Mouse (Mus musculus): ENCODE measurements around the gene Dlg2. TPM values are rescaled to one million over a fixed set of nuclear protein-coding genes. Genes with fewer than 3 reads are reported as not detected.

The Dlg2 gene
- polyA plus RNA-seq, 1 experiment, result 2.1 TPM

DNA sequence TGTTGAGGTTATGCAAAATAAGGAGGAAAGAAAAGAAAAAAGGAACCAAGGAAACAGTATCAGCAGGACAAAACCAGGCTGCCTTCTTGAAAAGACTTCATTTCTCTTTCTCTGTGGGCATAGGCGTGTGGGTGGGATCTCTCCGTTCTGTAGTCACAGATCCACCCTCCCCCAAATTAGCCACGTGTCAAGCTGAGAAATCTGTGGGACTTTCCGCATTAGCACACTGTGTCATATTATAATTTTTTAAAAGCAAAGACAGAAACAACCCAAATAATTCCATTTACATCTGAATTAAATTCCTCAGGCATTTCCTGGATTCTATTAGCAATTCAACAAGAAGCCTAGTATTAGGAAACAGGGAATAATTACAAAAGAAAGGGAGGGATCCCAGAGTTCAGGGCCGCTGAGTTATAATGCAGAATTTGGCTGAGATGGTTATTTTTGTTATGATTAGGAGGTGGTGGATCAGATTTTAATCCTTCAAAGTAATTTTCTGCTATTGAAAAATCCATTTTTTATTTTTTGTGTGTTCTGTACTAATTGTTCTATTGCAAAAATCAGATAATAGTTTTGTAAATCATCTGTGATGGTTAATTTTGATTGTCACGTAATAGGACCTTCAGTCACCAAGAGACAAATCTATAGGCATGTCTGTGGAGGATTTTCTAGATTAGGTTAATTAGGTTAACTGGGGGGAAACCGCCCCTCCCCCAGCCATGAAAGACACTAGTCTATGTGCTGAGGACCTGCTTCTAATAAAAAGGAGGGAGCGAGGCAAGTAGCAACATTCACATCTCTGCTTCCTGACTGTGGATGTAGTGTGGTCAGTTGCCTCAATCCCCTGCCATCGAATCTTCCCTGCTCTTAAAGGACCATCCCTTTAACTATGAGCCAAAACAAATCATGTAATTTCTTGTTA is 63.3 kb downstream of the Dlg2 start:
- no peak for DNase-seq (ENCODE audit: low spot score)

- no peak for DNase-seq (ENCODE audit: low spot score)
Observed at GRCm38 (mm10) chr7:90540811-90541323, 64.4 kb downstream of the Dlg2 start.

- no peak for DNase-seq (ENCODE audit: low spot score)
Observed at GRCm38 (mm10) chr7:90553399-90553798, 76.9 kb downstream of the Dlg2 start.

- DNase-seq (ENCODE audit: low spot score), result no peak
Observed at GRCm38 (mm10) chr7:90554421-90554820, 77.9 kb downstream of the Dlg2 start.

DNA sequence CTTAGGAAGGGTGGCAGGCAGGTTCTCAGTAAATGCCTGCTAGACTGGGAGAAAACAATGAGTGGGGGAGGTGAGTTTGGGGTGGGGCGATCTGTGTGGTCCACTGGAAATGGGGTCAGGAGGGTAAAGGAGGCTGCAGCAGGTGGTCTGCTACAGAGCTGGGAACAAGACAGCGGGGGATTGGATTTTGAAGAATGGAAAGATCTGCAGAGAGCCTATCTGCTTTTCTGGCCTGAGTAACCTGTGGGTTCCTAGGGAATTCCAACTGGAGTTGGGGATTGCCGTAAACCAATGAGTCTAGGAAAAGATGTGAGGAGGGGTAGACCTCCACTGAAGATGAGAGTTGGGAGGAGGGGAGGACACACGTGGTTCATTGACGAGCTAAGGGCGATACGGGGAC is 92.7 kb downstream of the Dlg2 start:
- DNase-seq (ENCODE audit: low spot score), result no peak

- DNase-seq (ENCODE audit: low spot score), result no peak
Observed at GRCm38 (mm10) chr7:90587795-90588194, 111.3 kb downstream of the Dlg2 start.

DNA sequence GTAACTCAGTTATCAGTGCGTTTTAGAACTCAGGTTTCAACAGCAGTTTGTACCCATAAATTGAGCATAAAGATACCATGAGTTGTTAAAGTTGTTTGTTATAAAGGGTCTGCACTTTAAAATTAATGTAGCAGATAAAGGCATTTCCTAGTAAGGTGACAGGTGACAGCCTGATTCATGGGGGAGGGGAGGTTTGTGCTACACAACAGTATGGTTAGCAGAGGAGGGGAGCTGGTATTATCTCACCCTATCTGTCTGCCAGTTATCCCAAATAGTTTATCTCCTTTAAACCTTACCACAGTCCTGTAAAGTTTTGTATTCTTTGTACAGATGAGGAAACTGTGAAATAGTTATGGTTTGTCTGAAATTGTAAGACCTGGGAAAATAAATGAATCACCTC is 111.8 kb downstream of the Dlg2 start:
- no peak for DNase-seq (ENCODE audit: low spot score)

DNA sequence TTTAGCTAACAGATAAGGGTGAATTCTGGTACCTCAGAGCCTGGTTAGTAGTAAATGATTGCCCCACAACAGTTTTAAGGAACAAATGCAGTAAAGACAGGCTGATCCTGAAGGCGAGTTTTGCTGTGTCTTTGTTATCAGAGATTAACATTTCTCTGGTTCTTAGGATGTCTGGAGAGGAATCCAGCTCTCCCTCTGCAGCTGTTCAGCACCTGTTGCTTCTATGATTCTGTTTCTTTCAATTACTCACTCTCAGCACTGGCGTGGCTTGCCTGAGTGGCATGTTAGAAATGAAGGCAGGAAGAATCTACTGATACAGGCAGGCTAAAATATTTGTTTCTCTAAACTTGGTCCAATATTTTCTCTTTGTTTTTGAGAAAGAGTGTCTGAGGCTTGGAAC is 133.3 kb downstream of the Dlg2 start:
- DNase-seq (ENCODE audit: low spot score), result no peak

GRCm38 (mm10) chr7:90630546-90630945 is 154.1 kb downstream of the Dlg2 start:
- DNase-seq (ENCODE audit: low spot score), result no peak

DNA sequence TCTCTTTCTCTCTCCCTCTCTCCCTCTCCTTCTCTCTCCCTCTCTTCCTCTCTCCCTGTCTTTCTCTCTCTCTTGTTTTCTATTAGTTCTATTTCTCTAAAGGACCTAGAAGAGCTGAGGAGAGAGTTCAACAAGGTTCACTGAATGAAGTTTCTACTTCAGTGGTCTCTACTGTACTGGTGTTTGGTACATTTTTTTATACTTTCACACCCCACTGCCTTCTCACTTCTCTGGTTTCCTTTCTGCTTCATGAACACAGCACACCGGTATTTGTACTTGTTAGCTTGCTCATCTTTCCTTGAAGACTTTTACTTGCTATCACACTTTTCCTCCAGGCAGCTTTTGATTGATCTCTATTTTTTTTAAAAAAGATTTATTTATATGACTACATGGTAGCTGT is 173.0 kb downstream of the Dlg2 start:
- DNase-seq (ENCODE audit: low spot score), result no peak

- no peak for DNase-seq (ENCODE audit: low spot score)
Observed at GRCm38 (mm10) chr7:90651128-90651527, 174.7 kb downstream of the Dlg2 start.

- no peak for DNase-seq (ENCODE audit: low spot score)
Observed at GRCm38 (mm10) chr7:90651611-90652010, 175.1 kb downstream of the Dlg2 start.

GRCm38 (mm10) chr7:90658593-90658992 is 182.1 kb downstream of the Dlg2 start:
- DNase-seq (ENCODE audit: low spot score), result no peak

GRCm38 (mm10) chr7:90694050-90694449 is 217.6 kb downstream of the Dlg2 start:
- no peak for DNase-seq (ENCODE audit: low spot score)

- no peak for DNase-seq (ENCODE audit: low spot score)
Observed at GRCm38 (mm10) chr7:90696181-90696950, 219.9 kb downstream of the Dlg2 start.

DNA sequence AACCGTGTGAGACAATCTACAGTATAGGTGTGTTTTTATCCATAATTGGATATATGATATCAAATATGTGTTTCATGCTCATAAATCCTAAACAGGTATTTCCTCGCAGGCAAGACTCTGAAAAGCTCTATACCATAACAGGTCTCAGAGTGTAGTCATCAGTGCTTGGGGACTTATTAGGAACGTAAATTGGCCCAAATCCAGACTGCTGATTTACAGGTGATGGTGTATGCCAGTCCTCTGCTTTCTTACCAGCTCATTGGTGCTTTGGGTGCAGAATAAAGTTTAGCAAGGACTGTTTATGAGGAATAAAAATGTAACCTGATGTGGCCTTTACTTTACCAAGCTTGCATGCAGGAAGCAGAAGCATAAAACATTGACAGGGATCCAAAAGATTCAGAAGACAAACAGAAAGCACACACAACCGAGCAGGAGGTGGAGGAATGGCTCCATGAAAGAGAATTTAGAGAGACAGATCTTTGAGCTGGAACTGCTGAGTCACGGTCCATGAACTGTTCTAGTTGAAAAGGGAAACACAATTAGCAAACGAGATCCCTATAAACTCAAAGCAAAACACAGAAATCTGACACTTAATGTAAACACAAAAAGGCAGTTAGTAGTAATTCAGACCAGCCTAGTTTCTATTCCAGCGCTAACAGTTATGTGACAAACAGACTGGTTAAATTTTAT is 226.8 kb downstream of the Dlg2 start:
- DNase-seq (ENCODE audit: low spot score), result no peak

DNA sequence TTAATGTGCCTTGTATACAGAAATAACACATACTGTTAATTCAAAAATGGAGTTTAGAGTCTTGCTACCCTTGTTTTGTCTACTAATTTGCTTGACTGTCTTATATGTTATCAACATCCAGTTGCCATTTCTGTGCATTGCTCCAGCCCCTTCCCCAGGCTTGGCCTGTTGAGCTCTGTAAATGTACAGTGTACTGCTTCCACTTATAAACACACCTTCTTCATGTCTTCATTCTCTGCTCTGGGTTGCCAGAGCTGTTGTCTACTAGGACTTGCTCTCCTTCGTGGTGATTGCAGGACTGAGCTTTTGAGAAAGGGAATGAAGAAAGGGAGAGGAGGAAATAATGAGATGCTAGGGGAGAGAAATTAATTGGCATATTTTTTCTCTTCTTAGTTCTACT is 227.5 kb downstream of the Dlg2 start:
- DNase-seq (ENCODE audit: low spot score), result no peak

DNA sequence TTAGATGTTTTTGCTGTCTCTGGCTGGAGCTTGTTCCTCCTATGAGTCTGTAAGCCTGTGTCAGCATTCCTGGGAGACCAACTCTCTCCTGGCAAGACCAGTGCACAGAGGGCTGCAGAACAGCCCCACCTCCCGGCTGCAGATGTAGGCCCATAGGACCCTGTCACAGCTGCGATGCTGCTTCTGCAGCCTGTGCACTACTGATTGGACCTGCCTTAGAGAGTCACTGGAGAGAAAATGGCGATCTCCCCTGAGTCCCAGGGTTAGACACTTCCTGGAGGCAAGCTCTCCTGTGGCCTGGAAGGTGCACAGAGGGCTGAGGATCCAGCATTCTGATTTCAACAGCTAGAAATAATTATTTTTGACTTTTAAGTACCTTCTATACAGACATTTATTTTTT is 257.6 kb downstream of the Dlg2 start:
- DNase-seq (ENCODE audit: low spot score), result no peak

- no peak for DNase-seq (ENCODE audit: low spot score)
Observed at GRCm38 (mm10) chr7:90736369-90736768, 259.9 kb downstream of the Dlg2 start.

DNA sequence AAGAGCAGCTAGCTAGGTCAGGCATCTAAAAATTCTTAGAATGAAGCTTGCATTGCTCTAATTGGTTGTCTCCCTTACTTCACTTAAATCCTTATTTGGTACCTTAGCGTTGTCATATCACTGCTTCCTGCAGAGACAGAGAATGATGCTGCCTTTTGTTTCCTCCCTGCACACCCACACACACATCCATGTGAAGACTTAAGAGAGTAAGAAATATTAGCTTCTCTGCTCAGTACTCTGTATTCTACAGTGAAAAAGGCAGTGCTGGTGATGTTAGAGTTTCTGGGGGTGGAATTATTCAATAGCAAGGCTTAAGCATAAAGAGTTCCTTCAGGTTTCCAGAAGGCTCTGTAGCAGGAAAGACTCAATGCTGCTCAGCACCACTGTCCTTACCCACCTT is 272.2 kb downstream of the Dlg2 start:
- DNase-seq (ENCODE audit: low spot score), result no peak

DNA sequence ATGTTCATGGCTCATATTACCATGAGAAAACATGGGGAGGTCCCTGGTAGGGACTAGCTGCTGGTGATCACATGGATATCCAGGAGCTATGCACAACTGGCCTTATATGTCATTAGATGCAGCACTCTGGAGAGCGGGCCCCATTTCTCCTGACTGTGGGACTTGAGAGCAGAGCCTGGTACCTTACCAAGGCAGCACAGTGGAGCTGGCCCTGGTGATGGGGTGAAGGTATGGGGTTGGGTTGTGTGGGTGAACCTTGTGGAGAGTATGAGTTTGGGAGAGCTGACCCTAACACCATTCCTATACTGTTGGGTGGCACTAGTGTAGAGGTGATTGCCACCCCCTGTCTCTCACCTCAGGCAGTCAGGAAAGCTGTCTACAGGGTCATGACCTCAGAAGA is 311.5 kb downstream of the Dlg2 start:
- DNase-seq (ENCODE audit: low spot score), result no peak

- DNase-seq (ENCODE audit: low spot score), result no peak
Observed at GRCm38 (mm10) chr7:90791522-90791921, 315.1 kb downstream of the Dlg2 start.

Measured in urinary bladder, adult 2 months (tissue).